Mouse (Mus musculus) right cerebral cortex, postnatal 14 days (tissue): ENCODE measurements at regions not wholly inside any gene's neighbourhood (a gene's known extent, or its start where the extent isn't known, plus 50 kb on each side); places are given as distances from the start of the nearest gene placed in this dataset.

Source experiments
- DNase-seq: peaks from one replicate; pipeline ENCODE4 v3.0.0; 2022

DNA sequence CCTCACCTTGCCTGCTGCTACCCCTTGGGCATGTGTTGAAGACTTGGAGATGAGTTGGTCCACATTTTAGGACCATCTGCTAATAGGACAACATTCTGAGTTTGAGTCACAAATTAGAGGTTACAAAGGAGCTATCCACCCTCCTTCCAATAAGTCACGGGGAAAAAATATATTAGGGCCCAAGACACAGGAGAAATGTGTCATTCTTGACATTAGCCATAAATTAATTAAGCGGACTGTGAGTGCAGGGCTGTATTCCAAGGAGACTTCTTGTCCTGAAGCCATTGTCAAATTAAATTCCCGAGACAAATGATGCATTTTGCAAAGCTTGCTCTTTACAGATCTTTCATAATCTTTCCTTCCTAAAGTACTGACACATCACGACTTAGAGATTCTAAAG is 79.2 kb downstream of the 1700020N01Rik start:
- DNase-seq = no peak

DNA sequence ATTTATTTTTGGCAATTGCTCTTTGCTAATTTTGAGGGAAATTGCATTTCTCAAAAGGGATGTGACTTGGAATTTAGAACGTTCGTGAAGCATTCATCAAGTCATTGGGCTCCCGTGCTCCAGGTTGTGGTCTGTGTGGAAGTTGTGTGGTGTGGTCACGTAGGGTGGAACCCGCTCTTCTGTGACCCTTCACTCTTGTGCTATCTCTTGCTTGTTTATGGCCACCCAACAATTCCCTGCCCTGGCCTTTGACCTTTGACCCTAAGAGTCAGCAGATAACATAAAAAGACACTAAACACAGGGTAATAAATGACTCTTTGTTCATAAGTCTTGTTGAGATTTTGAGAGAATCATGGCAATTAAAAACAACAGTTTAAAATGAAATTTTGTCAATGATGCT is 79.7 kb downstream of the 1700020N01Rik start:
- DNase-seq = no peak

DNA sequence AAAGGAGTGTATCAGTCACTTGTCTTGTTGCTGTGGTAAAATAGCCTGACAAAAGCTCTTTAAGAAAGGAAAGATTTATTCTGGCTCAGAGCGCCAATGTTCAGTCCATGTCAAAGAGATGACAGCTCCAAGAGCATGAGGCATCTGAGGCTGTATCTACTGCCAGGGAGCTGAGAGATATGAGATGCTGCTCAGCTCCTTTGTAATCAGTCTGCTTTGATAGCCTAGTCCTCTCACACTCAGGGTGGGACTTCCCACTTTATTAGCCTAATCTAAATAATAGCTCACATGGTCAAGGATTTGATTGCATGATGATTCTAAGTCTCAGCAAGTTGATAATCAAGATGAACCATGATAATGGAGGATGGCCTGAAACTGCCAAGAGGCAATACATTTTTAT is 80.9 kb downstream of the 1700020N01Rik start:
- DNase-seq = no peak

- DNase-seq = no peak
Observed at GRCm38 (mm10) chr10:21675786-21676185, 82.8 kb downstream of the 1700020N01Rik start.

DNA sequence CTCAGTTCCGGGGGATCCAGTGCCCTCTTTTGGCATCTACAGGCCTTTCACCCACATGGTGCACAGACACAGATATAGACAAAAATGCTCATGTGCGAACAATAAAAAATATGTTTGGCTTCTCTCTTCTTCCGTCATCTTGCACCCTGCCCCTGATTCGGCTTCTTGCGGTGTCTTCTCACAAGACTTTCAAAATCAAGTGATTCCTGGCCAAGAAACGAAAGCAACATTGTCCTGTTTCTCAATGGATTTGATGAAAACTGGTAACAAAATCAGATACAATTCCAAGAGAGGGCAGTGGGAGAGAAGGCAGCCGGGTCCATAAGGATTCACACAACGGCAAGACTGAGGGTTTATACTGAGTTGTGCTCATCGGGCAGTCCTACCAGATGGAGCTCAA is 85.0 kb downstream of the 1700020N01Rik start:
- DNase-seq = no peak

- no peak for DNase-seq
Observed at GRCm38 (mm10) chr10:21678372-21678771, 85.4 kb downstream of the 1700020N01Rik start.

DNA sequence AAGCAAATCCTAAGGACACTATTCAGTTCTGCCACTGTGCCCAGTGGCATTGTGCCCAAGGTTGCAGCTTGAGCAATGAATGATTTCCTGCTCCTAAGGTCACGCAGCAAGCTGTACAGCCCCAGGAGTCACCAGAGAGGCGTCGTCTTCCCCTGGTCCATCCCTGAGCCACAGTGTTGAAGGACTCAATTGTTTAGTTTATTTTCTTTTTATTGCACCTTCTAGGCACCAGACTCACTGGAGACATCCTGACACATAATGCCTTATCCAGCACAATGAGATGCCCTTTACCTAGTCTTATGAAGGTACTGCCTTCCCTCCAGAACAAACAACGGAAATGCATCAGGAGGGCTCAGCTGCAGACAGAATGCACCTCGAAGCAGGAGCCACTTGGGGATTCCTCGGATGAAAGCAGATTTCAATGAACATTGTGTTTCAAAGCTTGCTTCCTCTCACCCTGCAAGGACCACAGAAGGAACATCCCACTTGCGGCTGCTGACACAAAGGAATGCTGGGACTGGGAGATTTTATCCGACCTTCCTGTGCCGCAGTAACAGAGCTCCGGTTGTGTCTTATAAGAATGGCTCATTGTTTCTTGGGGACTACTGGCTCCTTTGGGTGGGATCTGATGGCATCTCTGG is 86.0 kb downstream of the 1700020N01Rik start:
- no peak for DNase-seq

GRCm38 (mm10) chr10:21680789-21681188 is 87.8 kb downstream of the 1700020N01Rik start:
- no peak for DNase-seq

DNA sequence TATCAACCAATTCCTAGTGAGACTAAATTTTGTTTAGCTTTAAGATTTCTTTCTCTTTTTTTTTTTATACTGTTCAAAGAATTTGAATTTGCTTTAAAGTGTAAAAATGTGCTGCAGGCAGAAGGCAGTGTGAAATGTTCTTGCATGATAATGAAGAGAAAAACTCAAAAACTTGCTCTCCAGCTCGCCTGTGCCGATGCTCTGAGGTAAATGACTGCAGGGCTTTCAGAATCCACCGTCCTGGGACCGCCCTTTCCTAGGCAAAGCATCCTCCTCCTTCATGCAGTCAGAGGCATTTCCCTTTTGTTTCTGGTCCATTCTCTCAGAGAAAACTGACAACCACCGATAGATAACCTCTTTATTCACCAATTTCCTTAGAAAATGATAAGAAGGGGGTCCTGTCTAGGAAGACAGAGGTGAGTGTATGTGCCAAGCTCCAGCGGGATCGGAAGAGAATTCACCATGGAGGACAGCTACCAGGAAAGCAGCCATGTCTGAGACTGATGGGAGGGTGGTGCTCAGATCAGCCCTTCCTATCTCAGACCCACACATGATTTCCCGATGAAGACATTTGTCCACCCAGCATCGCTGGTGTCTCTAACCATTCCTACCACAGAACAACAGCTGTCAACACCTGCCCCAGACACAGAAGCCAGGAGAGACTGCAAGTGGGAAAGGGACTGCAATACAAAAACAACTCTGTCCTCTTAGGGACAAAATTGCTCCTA is 91.5 kb downstream of the 1700020N01Rik start:
- no peak for DNase-seq

GRCm38 (mm10) chr10:21685122-21685798 is 92.3 kb downstream of the 1700020N01Rik start:
- DNase-seq = peak; percentile 62

- no peak for DNase-seq
Observed at GRCm38 (mm10) chr10:21686060-21686459, 93.1 kb downstream of the 1700020N01Rik start.

- no peak for DNase-seq
Observed at GRCm38 (mm10) chr10:21687484-21687883, 94.5 kb downstream of the 1700020N01Rik start.

GRCm38 (mm10) chr10:21688513-21688912 is 95.6 kb downstream of the 1700020N01Rik start:
- no peak for DNase-seq

DNA sequence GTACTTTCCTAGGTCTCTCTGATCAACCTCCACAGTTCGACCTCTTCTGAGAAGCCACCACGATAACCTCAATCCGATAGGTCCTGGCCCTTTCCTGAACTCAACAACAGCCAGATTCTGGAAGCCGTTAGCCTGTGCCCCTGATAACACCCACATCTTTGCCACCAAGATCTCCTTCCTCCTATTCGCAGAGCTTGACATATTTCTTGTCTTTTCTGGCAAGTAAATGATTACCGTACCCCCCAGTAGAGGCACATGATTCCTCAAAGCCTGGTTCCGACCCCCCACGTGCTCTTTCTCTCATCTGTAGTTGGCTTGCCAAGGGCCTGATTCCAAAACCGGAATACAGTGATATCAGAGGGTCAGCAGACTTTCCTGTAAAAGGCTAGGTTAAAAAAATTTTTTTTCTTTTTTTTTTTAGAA is 96.9 kb downstream of the 1700020N01Rik start:
- no peak for DNase-seq

GRCm38 (mm10) chr10:21695185-21695584 is 102.2 kb downstream of the 1700020N01Rik start:
- no peak for DNase-seq

DNA sequence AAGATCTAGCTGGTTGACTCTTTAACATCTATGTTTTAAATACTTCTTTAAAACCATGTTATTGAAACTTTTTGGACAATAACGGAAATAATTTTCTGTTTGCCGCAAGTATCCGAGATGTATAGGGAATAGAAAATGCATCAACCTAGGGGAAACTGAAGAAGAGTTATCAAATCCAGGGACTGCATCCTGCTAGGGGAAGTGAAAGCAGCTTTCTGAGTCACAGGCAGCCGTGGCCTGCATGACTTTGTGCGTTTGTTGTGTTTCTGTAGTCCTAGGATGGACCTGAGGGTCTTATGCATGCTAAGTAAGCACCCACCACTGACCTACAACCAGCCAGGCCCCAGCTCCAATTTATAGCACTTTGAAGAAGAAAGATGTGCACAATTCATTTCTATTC is 103.7 kb downstream of the 1700020N01Rik start:
- no peak for DNase-seq

- DNase-seq = no peak
Observed at GRCm38 (mm10) chr10:21701580-21701979, 108.6 kb downstream of the 1700020N01Rik start.

- no peak for DNase-seq
Observed at GRCm38 (mm10) chr10:21702134-21702533, 109.2 kb downstream of the 1700020N01Rik start.

GRCm38 (mm10) chr10:21711866-21712265 is 118.9 kb downstream of the 1700020N01Rik start:
- no peak for DNase-seq

- DNase-seq = no peak
Observed at GRCm38 (mm10) chr10:21712828-21713227, 119.9 kb downstream of the 1700020N01Rik start.

DNA sequence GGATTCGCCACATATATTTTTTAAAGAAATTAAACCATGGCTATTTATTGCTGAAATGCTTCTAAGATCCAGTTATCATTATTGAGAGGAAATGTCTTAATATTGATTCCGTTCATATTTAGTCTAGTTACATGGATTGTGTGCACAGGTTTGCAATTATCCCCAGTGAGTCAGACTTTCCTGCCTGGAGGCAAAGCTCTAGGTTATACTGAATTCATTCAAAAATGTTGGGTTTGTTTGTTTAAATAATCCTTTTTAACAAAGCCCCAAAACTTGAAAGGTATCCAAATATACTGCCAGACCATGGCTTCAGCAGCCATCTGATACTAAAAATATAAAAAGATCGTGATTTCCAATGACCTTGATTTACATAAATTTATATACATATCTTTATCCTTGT is 122.5 kb downstream of the 1700020N01Rik start:
- no peak for DNase-seq

DNA sequence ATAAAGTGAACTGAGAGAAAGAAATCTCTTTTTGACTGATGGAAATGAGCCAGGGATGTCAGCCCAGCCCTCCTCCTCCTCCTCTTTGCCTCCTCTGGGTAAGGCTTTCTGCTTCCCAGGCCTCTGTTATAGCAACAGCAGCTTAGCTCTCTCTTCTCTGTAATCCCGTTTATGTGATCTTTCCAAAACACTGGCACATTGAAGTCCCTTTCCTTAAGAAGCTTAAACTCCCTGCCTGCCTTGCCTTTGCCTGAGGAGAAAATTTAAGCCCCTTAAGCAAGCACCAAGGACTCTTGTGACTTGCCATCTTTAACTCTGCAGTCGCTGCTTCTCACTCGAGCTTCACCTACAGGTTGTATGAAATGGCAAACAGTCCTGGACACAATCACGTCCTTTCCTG is 125.2 kb downstream of the 1700020N01Rik start:
- no peak for DNase-seq

- DNase-seq = no peak
Observed at GRCm38 (mm10) chr10:21724351-21724750, 131.4 kb downstream of the 1700020N01Rik start.

DNA sequence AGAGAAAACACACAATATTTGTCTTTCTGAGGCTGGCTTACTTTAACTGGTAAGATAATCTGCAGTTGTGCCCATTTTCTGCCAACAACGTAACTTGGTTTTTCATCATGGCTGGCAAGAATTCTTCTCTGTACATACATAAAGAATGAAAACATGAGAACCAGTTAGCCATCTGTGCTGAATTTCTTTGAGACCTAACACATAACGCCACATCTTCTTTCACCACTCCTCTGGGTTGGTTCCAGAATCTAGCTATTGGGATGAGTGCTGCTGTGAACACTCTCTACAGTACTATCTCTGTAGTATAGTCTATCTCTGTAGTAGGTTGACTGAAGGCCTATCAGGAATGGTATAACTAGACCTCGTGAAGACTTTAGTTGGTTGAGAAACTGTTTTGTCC is 132.1 kb downstream of the 1700020N01Rik start:
- no peak for DNase-seq
